Mouse (Mus musculus) hindbrain, embryonic 10.5 days (tissue): ENCODE data around the gene St6galnac3. TPM values are rescaled to one million over a fixed set of nuclear protein-coding genes. Genes with fewer than 3 reads are reported as not detected.

ENCODE experiments used
- DNase-seq: peaks from one replicate; pipeline ENCODE4 v3.0.0-alpha.2; 2017; ENCODE audit warnings: low spot score
- H3K27ac ChIP-seq: fragments of 300-500 bp; sonication (generic); 2 replicates; pipeline ENCODE4 v1.5.1; 2016; ENCODE audit warnings: mild to moderate bottlenecking, moderate library complexity
- H3K27me3 ChIP-seq: fragments of 300-500 bp; sonication (generic); 2 replicates; pipeline ENCODE4 v1.6.1; 2016; ENCODE audit warnings: mild to moderate bottlenecking; ENCODE audit not compliant: poor library complexity, insufficient read depth, severe bottlenecking
- H3K36me3 ChIP-seq: fragments of 300-500 bp; sonication (generic); 2 replicates; pipeline ENCODE4 v1.6.1; 2016; ENCODE audit warnings: mild to moderate bottlenecking, moderate library complexity
- H3K4me1 ChIP-seq: fragments of 300-500 bp; sonication (generic); replicated peaks from 2 replicates; pipeline ENCODE4 v1.6.1; 2016; ENCODE audit warnings: mild to moderate bottlenecking
- H3K4me3 ChIP-seq: fragments of 300-500 bp; sonication (generic); 2 replicates; pipeline ENCODE4 v1.5.1; 2016; ENCODE audit warnings: mild to moderate bottlenecking, moderate library complexity
- H3K9me3 ChIP-seq: fragments of 300-500 bp; sonication (generic); 2 replicates; pipeline ENCODE4 v1.6.1; 2016; ENCODE audit warnings: mild to moderate bottlenecking, moderate library complexity
- WGBS: fragments of 180-500 bp; shearing (Covaris S2); methylation state at CpG from one replicate; pipeline ENCODE4 v1.1.7; 2016; 5-methylcytosine and 5-hydroxymethylcytosine counted together
- polyA plus RNA-seq: library from polyadenylated mRNA; unstranded; fragments of >200 nt; fragmentation: Nextera tagmentation; extraction: Ambion mirVana; gene quantifications from 2 replicates; pipeline ENCODE4 v1.2.1, GENCODE M21; 2016

The St6galnac3 gene
- polyA plus RNA-seq, 1 experiment from 2014 or later = 32.4 TPM

GRCm38 (mm10) chr3:153416383-153416782, 308.6 kb downstream of the St6galnac3 start:
- H3K27ac ChIP-seq = no peak overlapping the region
- 90% methylated on average over 4 of the region's 4 CpGs for WGBS
- DNase-seq = no peak

GRCm38 (mm10) chr3:153414132-153414531, 310.8 kb downstream of the St6galnac3 start:
- no peaks in the 10 kb centered on the region for H3K36me3 ChIP-seq
- H3K4me3 ChIP-seq = no peak overlapping the region
- no peak for DNase-seq
- no peaks in the 10 kb centered on the region for H3K27me3 ChIP-seq
- WGBS = 88% methylated on average over 2 of the region's 2 CpGs
- H3K9me3 ChIP-seq = no peaks in the 10 kb centered on the region
- H3K4me1 ChIP-seq = no peaks in the 10 kb centered on the region; the same call in 1 of the 2 replicates
- H3K27ac ChIP-seq = no peak overlapping the region

More at GRCm38 (mm10) chr3:153416383-153416782, 308.6 kb downstream of the St6galnac3 start:
- Histone ChIP-seq H3K4me1 (peaks cover 8% of the 10 kb centered on the region), H3K9me3 (no peaks in the 10 kb centered on the region), H3K36me3 (no peaks in the 10 kb centered on the region), H3K4me3 (no peak overlapping the region), H3K27me3 (no peaks in the 10 kb centered on the region)

GRCm38 (mm10) chr3:153409286-153409685, 315.7 kb downstream of the St6galnac3 start:
- WGBS = 74% methylated on average over 9 of the region's 9 CpGs
- Histone ChIP-seq H3K36me3 (no peaks in the 10 kb centered on the region), H3K9me3 (no peaks in the 10 kb centered on the region), H3K4me1 (no peaks in the 10 kb centered on the region), H3K27ac (no peak overlapping the region), H3K27me3 (no peaks in the 10 kb centered on the region), H3K4me3 (no peak overlapping the region)
- no peak for DNase-seq

- 89% methylated on average over 6 of the region's 6 CpGs for WGBS
- H3K4me3 ChIP-seq = no peak overlapping the region
Measured at GRCm38 (mm10) chr3:153408361-153408760, 316.6 kb downstream of the St6galnac3 start.

GRCm38 (mm10) chr3:153407698-153408097, 317.3 kb downstream of the St6galnac3 start:
- DNase-seq = no peak
- no peak overlapping the region for H3K4me3 ChIP-seq
- H3K27ac ChIP-seq = no peak overlapping the region
- 94% methylated on average over 6 of the region's 6 CpGs for WGBS
- no peaks in the 10 kb centered on the region for H3K4me1 ChIP-seq
- no peaks in the 10 kb centered on the region for H3K9me3 ChIP-seq
- no peaks in the 10 kb centered on the region for H3K36me3 ChIP-seq
- no peaks in the 10 kb centered on the region for H3K27me3 ChIP-seq

More at GRCm38 (mm10) chr3:153408361-153408760, 316.6 kb downstream of the St6galnac3 start:
- Histone ChIP-seq H3K36me3 (no peaks in the 10 kb centered on the region), H3K4me1 (no peaks in the 10 kb centered on the region), H3K27ac (no peak overlapping the region), H3K27me3 (no peaks in the 10 kb centered on the region), H3K9me3 (no peaks in the 10 kb centered on the region)
- DNase-seq = no peak

GRCm38 (mm10) chr3:153406858-153407257, 318.1 kb downstream of the St6galnac3 start:
- DNase-seq = no peak
- 77% methylated on average over 1 of the region's 1 CpGs for WGBS
- no peaks in the 10 kb centered on the region for H3K36me3 ChIP-seq

GRCm38 (mm10) chr3:153406220-153406619, 318.8 kb downstream of the St6galnac3 start:
- DNase-seq = no peak
- no peaks in the 10 kb centered on the region for H3K9me3 ChIP-seq
- H3K4me1 ChIP-seq = no peaks in the 10 kb centered on the region
- 88% methylated on average over 4 of the region's 4 CpGs for WGBS
- H3K27me3 ChIP-seq = no peaks in the 10 kb centered on the region
- H3K36me3 ChIP-seq = no peaks in the 10 kb centered on the region
- H3K4me3 ChIP-seq = no peak overlapping the region
- H3K27ac ChIP-seq = no peak overlapping the region

More at GRCm38 (mm10) chr3:153406858-153407257, 318.1 kb downstream of the St6galnac3 start:
- Histone ChIP-seq H3K27me3 (no peaks in the 10 kb centered on the region), H3K9me3 (no peaks in the 10 kb centered on the region), H3K27ac (no peak overlapping the region), H3K4me3 (no peak overlapping the region), H3K4me1 (no peaks in the 10 kb centered on the region)

GRCm38 (mm10) chr3:153405643-153406042, 319.3 kb downstream of the St6galnac3 start:
- H3K27ac ChIP-seq = no peak overlapping the region
- H3K4me1 ChIP-seq = no peaks in the 10 kb centered on the region
- H3K4me3 ChIP-seq = no peak overlapping the region
- DNase-seq = no peak
- WGBS = 82% methylated on average over 10 of the region's 10 CpGs
- no peaks in the 10 kb centered on the region for H3K27me3 ChIP-seq
- no peaks in the 10 kb centered on the region for H3K36me3 ChIP-seq
- no peaks in the 10 kb centered on the region for H3K9me3 ChIP-seq

GRCm38 (mm10) chr3:153400259-153400658, 324.7 kb downstream of the St6galnac3 start:
- Histone ChIP-seq H3K4me1 (no peaks in the 10 kb centered on the region), H3K4me3 (no peak overlapping the region), H3K9me3 (no peaks in the 10 kb centered on the region), H3K27ac (no peak overlapping the region), H3K36me3 (no peaks in the 10 kb centered on the region), H3K27me3 (no peaks in the 10 kb centered on the region)
- DNase-seq = no peak
- 90% methylated on average over 3 of the region's 3 CpGs for WGBS

- Histone ChIP-seq H3K4me3 (no peak overlapping the region), H3K36me3 (no peaks in the 10 kb centered on the region), H3K9me3 (no peaks in the 10 kb centered on the region), H3K27ac (no peak overlapping the region), H3K4me1 (no peaks in the 10 kb centered on the region), H3K27me3 (no peaks in the 10 kb centered on the region)
- DNase-seq = no peak
- 92% methylated on average over 6 of the region's 6 CpGs for WGBS
Measured at GRCm38 (mm10) chr3:153399574-153399973, 325.4 kb downstream of the St6galnac3 start.

- Histone ChIP-seq H3K27ac (no peak overlapping the region), H3K4me3 (no peak overlapping the region), H3K4me1 (no peaks in the 10 kb centered on the region), H3K36me3 (peaks cover 7% of the 10 kb centered on the region; the same call in 1 of the 2 replicates), H3K9me3 (0 out of 2 replicates have a peak, but pooled peaks cover 5% of the 10 kb centered on the region), H3K27me3 (no peaks in the 10 kb centered on the region)
- no peak for DNase-seq
- WGBS = 85% methylated on average over 9 of the region's 9 CpGs
Measured at GRCm38 (mm10) chr3:153397726-153398125, 327.2 kb downstream of the St6galnac3 start.

GRCm38 (mm10) chr3:153396375-153397068, 328.5 kb downstream of the St6galnac3 start:
- no peaks in the 10 kb centered on the region for H3K27me3 ChIP-seq
- 84% methylated on average over 12 of the region's 12 CpGs for WGBS
- no peak overlapping the region for H3K4me3 ChIP-seq
- 0 out of 2 replicates have a peak, but pooled peaks cover 5% of the 10 kb centered on the region for H3K9me3 ChIP-seq
- H3K27ac ChIP-seq = no peak overlapping the region; the same call in 1 of the 2 replicates
- H3K4me1 ChIP-seq = no peaks in the 10 kb centered on the region
- peaks cover 7% of the 10 kb centered on the region; the same call in 1 of the 2 replicates for H3K36me3 ChIP-seq
- DNase-seq = no peak

- H3K27me3 ChIP-seq = no peaks in the 10 kb centered on the region
- 0 out of 2 replicates have a peak, but pooled peaks cover 5% of the 10 kb centered on the region for H3K9me3 ChIP-seq
- no peak for DNase-seq
- H3K36me3 ChIP-seq = peaks cover 7% of the 10 kb centered on the region; the same call in 1 of the 2 replicates
- no peak overlapping the region for H3K27ac ChIP-seq
- WGBS = 93% methylated on average over 5 of the region's 5 CpGs
- no peaks in the 10 kb centered on the region for H3K4me1 ChIP-seq
- no peak overlapping the region for H3K4me3 ChIP-seq
Measured at GRCm38 (mm10) chr3:153395351-153395750, 329.6 kb downstream of the St6galnac3 start.
